Mouse (Mus musculus): Measurements from ENCODE around the gene Zdbf2.
A peak's percentile ranks its signal among the peaks of the same experiment; 100 is the strongest.

Zdbf2 gene

DNA sequence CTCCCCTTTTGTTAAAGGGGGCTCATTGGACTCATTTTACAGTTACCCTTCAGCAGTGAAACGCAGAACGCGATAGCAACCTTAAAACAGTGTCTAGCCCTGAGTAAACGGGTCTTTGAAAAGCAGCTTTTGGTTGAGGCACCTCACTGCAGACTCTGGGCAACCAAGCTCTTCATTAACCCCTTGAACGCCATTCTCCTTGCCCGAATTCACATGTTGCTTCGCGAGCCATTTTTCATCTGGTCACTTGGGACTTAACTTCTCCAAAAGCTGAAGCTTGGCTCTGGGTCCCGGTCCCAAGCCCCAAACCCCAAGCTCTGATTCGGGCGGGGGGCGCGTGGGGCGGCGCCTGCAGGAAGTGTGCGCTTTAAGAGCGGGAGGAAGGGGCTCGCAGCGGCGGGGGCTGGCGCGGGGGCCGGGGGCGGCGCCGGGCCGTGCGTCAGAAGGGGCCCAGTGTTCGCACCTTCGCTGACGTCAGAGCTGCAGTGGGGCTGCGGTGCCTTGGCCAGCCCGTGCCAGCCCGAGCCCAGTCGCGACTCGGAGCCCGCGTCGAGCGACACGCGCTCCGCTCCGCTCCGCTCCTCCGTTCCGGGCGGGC, at the start of gene Zdbf2:
Zdbf2 (plus strand) TSS at position 525 of the 598 bp plus-strand sequence.
- ATAC-seq (ENCODE audit: insufficient number of reproducible peaks, low FRiP score, low TSS enrichment), result peak; percentile 49; the same call in 1 of the 2 replicates

DNA sequence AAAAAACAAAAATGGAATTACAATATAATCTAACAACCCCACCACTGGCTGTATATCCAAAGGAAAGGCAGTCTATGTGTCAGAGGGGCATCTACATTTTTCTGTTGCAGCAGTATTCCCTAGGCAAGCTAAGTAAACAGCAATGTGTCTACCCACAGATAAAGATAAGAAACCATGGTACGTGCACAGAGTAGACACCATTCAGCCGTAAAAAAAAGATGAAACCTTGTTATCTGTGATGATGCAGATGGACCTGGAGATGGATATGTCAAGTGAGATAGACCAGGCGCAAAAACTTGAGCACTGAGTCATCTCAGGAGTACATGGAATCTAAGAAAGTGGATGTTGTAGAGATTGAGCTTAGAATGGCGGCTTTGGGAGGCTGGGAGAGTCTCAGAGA, 48.1 kb upstream of the Zdbf2 start:
- no peak for ATAC-seq (ENCODE audit: insufficient number of reproducible peaks, low FRiP score, low TSS enrichment)

DNA sequence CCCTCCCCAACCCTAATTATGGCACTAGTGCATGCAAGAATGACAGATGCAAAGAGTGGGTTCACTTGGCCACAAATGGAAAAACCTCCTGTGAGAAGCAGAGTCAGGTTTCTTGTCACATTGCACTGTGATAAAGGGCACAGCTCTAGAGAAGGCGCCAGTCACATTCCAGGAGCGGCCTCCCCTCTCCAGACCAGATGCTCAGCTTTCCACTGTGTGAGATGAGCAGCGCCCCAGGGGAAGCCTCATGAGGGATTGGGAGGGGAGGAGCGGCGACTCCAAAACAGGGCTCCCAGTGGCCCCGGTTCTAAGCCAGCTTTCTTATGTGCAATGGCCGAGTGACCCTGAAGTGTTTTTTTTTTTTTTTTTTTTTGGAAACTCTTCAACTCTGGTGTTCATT, 47.2 kb upstream of the Zdbf2 start:
- ATAC-seq (ENCODE audit: insufficient number of reproducible peaks, low FRiP score, low TSS enrichment), result no peak

DNA sequence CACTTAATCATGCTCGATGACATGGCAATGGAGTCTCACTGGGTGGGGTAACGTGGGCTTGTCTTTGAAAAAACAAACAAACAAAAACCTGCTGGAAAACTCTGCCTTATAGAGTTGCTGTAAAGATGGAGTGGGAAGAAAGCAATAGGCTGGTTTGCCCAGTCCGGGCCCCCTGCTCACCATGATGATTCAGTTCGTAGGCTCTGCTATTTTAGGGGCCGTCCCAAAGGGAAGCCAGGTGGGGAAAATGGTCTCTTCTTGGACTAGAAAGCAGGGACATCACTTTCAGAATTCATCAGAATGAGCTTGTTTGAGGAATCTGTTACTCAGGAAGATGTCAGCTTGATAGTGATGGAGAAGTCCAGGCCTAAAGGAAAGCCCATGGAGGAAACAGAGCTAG, 45.8 kb upstream of the Zdbf2 start:
- ATAC-seq (ENCODE audit: insufficient number of reproducible peaks, low FRiP score, low TSS enrichment), result no peak

DNA sequence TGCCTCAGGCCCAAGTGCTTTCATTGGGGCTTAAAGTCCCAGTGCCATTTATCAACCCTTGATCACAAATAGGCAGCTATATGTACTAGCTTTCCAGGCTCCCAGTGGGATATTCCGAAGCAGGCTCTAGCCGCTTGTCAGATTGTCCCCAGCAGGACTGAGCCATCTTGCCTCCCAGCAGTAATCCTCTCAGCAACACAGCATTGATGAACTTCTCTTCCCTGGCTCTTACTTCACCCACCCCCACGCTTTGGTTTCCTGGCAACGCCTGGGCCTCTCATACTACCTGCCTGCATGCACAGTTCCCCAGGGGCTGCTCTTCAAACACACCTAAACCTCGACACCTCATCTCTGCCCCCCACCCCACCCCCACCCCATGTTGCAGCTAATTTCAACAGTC, 35.7 kb upstream of the Zdbf2 start:
- ATAC-seq (ENCODE audit: insufficient number of reproducible peaks, low FRiP score, low TSS enrichment), result no peak

DNA sequence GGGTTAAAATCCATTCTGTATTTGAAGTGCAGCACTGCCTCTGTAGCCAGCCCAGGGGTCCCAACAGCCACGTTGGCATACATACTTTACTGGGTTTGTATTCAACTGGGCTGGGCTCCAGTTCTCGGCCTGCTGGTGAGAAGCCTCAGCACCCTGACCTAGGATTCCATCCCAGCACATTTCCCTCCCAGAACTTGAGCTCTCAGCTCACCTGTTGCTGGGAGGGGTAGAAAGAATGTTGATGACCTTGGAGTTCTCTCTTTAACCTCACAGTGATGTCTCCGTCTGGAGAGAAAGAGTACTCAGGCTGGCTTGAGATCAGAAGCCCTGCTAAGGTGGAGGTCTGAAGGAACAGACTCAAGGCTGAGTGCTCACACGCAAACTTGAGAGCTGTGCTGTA, 33.8 kb upstream of the Zdbf2 start:
- no peak for ATAC-seq (ENCODE audit: insufficient number of reproducible peaks, low FRiP score, low TSS enrichment)

DNA sequence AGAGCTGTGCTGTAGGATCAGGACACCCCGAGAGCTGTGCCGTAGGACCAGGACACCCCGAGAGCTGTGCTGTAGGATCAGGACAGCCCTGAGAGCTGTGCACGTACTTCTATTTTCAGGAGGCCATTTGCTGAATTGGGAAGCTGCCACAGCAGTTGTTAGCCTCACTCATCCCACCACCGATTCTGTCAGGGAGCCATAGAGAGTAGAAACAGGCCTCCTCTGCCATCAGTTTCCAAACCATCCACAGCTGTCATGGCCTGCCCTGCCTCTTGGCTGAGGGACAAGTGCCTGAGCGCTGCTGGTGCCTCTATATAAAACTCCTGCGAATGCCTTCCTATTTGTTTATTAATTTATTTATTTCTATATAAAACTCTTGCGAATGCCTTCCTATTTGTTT, 33.3 kb upstream of the Zdbf2 start:
- no peak for ATAC-seq (ENCODE audit: insufficient number of reproducible peaks, low FRiP score, low TSS enrichment)

DNA sequence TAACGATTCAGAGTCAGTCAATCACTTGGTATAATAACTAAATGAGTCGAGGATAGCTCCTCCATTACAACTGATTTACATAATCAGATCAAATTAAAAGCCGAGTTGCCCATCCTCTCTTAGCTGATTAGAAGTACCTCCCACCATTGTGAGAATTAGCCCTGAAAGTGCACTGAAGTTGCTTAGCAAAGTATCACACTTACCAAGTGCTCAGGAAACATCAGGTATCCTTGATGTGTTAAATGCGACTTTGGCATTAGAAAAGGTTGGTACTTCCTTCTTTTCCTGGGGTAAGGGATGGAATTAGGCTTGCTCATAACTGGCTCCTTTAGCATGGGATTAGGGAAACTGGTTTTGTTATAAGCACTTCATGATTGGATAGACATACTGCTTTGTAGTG, 29.2 kb upstream of the Zdbf2 start:
- ATAC-seq (ENCODE audit: insufficient number of reproducible peaks, low FRiP score, low TSS enrichment), result no peak

DNA sequence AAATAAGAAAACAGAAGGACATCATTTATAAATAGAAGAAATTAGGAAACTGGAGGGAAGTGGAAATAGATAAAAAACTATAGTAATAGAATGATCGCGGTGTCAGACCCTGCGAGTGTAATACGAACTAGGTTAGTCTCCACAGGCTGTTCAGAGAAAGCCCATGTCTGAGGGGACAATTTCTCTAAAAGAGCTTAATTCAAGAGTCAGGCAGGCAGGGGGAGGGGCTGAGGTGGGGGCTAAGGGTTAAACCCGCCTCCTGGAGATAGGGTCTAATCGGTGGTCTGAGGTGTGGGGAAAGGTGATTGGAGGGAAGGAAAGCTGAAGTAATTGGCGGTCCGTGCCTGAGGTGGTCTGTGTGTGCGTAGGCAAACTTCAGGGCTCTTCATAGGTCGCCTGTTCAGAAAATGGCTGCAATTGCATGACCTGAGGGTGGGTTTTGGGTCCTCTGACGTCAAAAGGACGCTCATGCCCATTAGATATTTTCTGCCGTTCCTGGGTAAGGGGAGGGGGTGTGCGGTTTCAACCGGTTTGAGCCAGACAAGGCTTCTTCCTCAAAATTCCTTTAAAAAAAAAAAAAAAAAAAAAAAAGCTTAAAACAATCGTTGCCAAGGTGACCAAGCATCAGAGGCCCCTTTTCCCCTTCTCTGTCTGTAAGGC, 26.1 kb upstream of the Zdbf2 start:
- no peak for ATAC-seq (ENCODE audit: insufficient number of reproducible peaks, low FRiP score, low TSS enrichment)

DNA sequence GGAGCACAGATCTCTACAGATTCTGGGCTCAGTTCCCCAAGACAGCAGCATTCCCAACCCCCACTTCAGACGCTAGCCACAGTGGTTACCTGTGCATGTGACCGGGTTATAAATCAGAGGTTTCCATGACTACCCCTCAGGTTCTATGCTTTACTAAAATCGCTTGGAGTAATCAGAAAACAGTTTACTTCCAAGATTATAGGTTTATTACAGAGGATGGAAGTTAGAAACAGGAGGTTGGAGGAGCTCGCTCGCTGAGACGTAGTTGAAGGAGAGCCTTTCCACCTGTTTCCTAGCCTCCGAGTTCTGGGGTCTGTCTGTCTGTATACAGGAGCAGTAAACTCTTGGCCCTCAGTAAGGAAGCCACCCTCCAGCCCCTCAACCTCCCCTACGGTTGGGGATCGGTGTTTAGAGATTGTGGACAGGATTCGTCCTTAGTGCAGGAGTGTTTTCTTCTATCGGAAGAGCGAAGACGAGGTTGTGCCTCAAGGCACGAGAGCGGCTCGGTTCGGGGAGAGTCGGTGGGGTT, 25.2 kb upstream of the Zdbf2 start:
- ATAC-seq (ENCODE audit: insufficient number of reproducible peaks, low FRiP score, low TSS enrichment), result no peak

DNA sequence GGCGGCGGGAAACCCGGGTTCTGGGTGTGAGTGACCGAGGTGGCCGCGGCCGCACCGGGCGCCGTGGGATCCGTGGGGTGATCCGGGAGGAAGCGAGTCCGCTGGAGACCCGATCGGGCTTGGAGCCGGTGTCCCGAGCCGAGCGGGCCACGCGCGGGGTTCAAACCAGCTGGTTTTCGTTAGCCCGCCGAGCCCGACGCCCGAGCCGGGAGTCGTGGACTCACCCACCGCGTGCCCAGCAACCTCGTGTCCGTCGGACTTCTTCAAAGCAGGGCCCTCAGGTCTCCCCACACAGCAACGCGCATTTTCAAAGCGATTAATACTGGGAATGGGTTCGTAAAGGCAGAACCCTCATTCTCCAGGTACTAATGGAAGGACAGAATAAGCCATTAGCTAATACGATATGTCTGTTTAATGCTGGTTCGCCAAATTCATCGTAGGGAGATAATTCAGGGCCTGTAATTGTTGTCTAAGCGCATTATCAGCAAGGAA, 24.7 kb upstream of the Zdbf2 start:
- no peak for ATAC-seq (ENCODE audit: insufficient number of reproducible peaks, low FRiP score, low TSS enrichment)

DNA sequence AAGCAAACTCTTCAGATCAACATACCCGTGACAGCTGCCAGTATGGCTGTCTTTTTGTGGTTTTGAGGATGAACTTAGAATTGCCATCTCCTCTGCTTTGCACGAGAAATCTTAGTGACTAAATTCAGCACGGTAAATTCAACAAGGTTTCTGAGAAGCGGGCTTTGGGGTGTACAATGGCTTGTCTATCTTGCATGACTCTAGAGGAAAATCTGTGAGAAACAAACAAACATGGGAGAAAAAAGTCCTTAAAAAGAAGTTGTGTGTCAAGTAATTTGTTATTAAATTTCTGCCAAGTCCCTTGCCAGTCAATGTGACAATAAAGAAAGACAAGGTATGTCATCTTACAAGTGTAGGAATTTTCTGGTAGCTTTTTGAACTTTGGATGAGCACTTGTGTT, 23.8 kb upstream of the Zdbf2 start:
- no peak for ATAC-seq (ENCODE audit: insufficient number of reproducible peaks, low FRiP score, low TSS enrichment)

DNA sequence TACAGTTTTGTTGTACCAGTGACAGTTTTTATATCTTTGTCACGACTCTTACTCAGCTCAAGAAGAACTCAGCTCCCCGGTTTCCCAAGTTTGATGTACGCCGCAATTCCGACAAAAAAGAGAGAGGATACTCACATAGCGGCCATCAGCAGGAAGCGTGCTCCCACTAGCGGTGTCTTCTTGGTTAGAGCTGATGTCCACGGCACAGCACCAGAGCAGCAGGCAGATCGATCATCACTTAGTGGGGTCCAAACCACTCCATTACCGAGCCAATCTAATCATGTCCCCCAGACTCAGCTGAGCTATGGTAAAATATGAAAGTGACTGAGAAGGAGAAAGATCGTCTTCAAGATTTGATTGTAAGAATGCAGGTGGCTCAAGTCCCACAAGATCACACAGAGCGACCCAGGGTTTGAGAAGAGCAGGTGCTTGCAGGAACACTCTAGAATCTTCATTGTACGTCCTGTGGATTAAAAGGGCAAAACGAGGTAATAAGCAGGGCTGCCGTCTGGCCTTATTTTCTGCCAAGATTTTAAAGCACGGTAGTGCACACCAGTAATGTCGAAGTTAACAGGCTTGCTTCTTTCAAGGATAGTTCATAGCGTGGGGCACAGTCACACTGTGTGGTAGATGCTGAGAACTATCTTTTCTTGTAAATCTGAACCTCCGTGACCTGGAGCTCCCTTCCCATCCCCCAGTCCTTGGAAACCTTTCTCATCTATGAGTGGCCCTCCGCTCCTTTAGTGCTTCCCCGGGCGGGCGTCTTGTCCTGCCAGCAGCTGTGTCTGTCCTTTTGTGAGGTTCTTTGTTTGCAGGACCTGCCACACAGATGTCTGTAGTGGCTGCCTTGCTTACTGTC, 20.5 kb upstream of the Zdbf2 start:
- ATAC-seq (ENCODE audit: insufficient number of reproducible peaks, low FRiP score, low TSS enrichment), result no peak

DNA sequence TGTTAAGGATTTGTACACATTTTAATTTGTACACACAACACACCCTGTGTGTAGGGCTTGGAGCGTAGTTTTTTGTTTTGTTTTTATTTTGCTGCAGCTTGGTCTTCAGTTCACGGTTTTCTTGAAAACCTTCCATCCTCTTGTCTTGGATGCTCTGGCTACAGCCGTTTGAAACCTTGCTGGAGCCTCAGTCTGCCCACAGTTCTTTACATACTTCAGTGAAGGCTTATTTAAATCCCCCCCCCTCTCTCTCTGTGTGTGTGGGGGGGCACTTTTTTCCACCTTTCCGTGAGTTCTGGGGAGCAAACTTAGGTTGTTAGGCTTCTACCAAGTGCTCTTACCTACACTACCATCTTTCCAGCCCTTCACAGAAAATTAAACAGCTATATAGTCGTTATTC, 19.8 kb upstream of the Zdbf2 start:
- ATAC-seq (ENCODE audit: insufficient number of reproducible peaks, low FRiP score, low TSS enrichment), result no peak

DNA sequence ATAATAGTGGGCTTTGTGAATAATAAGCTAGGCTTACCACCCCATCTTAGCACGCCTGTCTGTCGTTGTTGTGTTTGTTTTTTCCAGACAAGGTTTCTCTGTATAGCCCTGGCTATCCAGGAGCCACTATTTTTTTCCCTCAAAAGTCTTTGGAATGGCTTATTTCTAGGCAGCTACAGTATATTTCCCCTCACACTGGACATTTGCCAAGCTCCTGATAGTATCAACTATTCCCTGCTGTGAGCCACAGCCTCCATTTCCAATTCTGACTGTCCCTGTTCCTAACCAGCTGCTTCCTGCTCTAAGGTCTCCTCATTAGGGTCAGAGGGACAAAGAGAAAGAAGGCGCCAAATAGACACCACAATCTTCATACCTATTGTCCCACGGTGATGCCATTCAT, 18.0 kb upstream of the Zdbf2 start:
- ATAC-seq (ENCODE audit: insufficient number of reproducible peaks, low FRiP score, low TSS enrichment), result no peak

DNA sequence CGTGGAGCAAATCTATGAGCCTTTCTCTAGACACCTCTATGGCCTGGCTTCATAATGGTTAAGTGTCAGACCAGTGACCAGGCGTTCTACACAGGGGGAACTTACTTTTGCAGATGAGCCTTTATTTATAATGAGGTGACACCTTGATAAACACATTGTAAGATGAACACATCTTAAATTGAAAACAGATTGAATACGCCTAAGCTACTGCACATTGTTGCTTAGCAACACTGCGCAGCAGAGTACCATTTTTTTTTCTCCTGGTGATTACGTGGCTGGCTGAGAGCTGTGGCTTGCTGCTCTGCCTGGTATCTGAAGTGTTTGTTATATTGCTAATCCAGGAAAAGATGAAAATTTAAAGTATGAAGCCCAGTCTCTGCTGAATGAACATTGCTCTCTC, 17.0 kb upstream of the Zdbf2 start:
- no peak for ATAC-seq (ENCODE audit: insufficient number of reproducible peaks, low FRiP score, low TSS enrichment)

DNA sequence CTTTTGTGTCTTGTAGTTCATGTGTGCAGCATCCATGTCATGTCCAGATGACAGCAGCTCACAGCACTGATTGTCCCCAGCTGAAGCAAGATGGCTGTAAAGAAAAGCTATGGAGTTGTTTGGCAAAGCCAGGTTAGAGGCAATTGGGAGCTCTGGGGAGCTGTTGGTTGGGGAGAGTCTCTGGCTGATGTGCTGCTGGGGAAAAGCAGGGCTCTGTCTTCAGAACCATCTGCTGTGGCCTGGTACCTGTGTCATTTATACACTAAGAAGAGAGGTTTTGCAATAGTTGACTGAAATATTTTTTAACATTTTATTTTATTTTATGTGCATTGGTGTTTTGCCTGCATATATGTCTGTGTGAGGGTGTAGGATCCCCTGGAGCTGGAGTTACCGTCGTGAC, 14.6 kb upstream of the Zdbf2 start:
- ATAC-seq (ENCODE audit: insufficient number of reproducible peaks, low FRiP score, low TSS enrichment), result no peak

DNA sequence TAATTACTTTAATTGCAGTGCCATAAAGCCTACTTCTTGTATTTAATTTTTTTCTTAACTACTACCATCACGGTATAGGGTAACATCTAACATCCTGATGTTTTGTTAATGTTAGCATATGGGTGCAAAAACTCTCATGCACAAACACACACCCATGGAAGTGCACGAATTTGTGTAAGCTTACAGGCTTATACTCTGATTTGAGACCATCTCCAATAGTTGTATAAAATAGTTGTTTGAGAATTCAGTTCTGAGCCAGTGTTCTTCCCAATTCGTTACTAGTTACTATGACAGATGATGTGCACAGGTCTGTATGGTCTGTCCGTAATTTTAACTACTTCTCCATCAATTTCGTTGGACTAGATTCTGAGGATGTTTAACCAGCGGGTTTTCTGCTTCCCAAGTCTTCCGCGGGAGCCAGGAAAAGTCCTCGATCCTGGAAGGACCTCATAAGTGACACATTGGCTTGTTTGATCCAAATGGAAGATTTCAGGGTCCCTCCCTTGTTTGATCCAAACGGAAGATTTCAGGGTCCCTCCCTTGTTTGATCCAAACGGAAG, 13.7 kb upstream of the Zdbf2 start:
- ATAC-seq (ENCODE audit: insufficient number of reproducible peaks, low FRiP score, low TSS enrichment), result no peak

DNA sequence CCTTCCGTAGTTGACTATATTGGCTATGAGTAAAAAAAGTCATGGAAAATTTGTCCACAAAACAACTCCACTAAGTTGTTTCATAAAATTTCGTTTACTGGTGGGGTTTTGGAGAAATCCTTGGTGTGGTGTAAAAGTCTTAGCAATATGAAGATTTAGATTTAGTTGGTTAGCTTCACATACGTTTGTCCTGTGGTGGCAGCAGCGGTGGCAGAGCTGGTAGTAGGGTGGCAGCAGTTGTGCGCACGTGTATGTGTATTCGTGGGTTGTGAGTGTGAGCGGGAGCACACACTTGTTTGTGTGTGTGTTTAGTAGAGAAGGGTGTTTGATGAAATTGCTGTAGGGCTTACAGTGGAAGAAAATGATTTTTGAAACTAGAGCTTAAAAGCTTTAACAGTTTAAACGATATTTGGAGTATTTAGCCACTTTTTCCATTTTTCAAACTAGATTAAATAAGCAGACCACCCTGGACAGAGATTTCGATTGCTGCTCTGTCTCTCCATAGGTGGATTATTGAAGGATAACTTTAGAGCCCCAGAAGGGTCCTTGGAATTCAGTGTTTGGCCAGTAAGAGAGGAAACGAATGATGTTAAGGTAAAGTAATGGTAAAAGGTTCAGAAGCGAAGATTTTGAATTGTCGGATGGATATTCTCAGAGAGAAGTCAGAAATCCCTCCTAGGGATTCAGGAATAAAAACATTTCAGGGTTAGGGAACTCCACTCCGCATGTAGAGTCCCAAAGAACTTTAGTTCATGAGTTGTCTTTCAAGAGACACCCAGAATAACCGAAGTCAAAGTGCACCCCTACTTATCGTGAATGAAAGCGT, 12.9 kb upstream of the Zdbf2 start:
- no peak for ATAC-seq (ENCODE audit: insufficient number of reproducible peaks, low FRiP score, low TSS enrichment)

DNA sequence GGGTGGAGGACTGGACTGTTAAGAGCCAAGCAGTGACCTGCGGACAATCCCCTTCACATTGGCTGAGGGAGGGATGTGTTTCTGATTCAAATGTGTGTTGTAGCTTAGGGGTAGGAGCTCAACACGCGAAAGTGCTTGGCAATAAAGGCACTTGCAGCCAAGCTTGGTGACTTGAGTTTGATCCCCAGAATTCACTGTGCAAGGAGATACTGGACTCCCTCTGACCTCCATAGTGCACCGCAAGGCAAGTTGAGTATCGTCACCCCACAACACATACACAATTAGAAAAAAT, 12.4 kb upstream of the Zdbf2 start:
- no peak for ATAC-seq (ENCODE audit: insufficient number of reproducible peaks, low FRiP score, low TSS enrichment)

Data from cerebellum, adult (tissue).